Mouse (Mus musculus) gastrocnemius, postnatal 36 days (tissue): ENCODE measurements around the gene Bcl7c. TPM values are rescaled to one million over a fixed set of nuclear protein-coding genes. Genes with fewer than 3 reads are reported as not detected.
"Not testable (repeated sequence)": the region's sequence is repeated elsewhere in the genome, so short reads cannot be mapped to it uniquely, and the experiment has no call there.

Experiments used
- DNase-seq, 2 experiments: peaks; one replicate each; pipeline ENCODE4 v3.0.0; 2022
- intact Hi-C: fragments of 180-260 bp; cut with DNase I; formaldehyde crosslinking; loops from one replicate; pipeline ENCODE4 v1.15.1; 2025
- total RNA-seq, 2 experiments: library from RNA; stranded (reverse); gene quantifications; 2 replicates each; pipeline ENCODE4 v1.2.3; 2021

Gene Bcl7c
- total RNA-seq, 2 experiments from 2014 or later, result 33.7 to 35.3 TPM

DNA sequence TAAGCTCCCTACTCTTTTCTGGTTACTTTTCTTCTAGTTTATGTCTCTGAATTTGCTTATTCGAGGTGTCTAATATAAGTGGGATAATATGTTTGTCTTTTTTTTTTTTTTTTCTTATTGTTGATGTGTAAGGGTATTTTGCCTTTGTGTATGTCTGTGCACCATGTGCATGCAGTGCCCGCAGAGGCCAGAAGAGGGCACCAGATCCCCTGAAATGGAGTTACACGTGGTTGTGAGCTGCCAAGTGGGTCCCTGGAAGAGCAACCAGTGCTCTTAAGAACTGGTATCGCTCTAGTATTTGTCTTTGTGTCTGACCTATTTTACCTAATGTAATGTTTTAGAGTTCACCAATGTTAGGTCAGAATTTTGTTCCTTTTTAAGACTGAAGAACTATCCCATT, 51.8 kb downstream of the Bcl7c start:
- intact Hi-C loops, result no loop called here

GRCm38 (mm10) chr7:127654318-127654717, 54.4 kb downstream of the Bcl7c start:
- intact Hi-C loops, result no loop called here
- no peak for DNase-seq

More for the DNA sequence above, 51.8 kb downstream of the Bcl7c start:
- DNase-seq, result peak; percentile 41 to 59

DNA sequence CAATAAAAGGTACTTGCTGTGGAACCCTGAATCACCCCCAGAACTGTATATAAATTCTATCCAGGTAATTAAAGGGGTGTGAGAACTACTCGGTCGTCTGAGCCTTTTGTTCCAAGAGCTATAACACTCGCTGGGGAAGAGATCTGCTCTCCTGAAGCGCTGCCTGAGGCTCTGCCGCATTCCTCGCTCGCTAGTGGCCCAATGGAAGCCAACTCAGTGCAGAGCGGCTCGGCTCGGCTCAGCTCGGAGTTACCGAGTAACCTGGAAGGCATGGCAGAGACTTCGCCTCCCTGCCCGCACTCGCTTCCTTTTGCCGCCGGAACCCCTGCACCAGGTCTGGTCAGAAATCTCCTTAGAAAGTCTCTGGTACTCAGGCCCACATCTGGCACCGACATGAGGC, 56.7 kb downstream of the Bcl7c start:
- intact Hi-C loops, result no loop called here

DNA sequence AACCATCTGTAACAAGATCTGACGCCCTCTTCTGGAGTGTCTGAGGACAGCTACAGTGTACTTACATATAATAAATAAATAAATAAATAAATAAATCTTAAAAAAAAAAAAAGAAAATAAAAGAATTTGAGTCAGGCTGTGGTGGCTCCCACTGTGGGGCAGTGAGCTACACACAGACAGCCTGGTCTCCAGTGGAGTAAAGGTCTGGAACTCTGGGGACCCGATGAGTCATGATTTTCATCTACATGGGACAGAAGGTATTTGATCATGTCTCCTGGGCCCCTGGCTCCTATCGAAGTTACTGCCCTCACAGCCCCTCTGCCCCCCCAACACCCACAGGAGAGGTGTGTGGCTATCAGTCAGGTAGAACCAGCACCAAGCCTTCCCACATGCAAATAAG, 57.1 kb downstream of the Bcl7c start:
- intact Hi-C loops, result no loop called here
- DNase-seq, result no peak

More for the DNA sequence above, 56.7 kb downstream of the Bcl7c start:
- no peak for DNase-seq

DNA sequence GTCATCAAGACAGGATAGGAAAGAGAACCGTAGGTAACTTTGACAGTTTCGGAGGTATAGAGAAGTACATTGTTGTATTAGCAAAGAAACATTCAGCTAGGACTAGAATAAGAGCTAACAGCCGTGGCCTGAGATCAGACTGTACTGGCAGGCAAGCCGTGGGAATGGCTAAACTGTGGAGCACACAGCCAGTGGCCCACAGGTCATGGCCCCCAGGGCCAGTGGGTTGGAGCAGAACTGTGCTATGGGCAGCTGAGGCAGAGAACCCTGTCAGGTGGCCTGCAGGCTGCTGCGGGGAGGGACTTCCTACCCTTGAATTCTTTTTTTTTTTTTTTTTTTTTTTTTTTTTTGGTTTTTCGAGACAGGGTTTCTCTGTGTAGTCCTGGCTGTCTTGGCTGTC, 59.5 kb downstream of the Bcl7c start:
- intact Hi-C loops, result no loop called here
- no peak for DNase-seq

GRCm38 (mm10) chr7:127648516-127649201, 60.1 kb downstream of the Bcl7c start:
- intact Hi-C loops, result no loop called here

DNA sequence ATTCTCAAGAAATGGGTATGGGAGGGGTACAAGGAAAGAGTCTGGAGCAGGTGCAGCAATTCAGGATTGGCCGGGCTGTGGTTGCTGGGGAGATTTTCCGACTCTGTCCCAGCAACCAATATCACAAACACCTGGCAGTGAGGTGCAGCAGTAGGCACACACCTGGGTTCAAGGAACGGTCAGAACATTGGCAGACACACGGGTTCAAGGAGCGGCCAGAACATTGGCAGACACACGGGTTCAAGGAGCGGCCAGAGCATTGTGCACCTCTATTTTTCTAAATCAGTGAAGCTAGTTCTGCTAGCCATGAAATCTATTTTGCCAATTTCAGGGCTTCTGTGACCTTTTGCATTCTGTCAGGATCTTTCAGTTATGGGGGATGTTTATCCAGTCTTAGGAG, 61.2 kb downstream of the Bcl7c start:
- DNase-seq, intact Hi-C loops: not testable (repeated sequence)

More at GRCm38 (mm10) chr7:127648516-127649201, 60.1 kb downstream of the Bcl7c start:
- no peak for DNase-seq

DNA sequence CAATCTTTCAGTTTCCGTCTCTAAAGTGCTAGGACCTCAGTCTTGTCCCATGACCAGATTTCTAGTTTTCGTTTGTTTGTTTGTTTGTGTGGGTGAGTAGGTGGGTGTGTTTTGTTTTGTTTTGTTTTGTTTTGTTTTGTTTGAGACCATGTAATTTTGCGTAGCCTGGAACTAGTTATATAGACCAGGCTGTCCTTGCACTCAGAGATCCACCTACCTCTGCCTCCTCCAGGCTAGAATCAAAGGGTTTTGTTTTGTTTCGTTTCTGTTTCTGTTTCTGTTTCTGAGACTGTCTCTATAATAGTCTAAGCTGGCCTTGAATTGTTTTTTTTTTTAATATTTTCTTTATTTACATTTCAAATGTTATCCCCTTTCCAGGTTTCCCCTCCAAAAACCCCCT, 62.4 kb downstream of the Bcl7c start:
- no peak for DNase-seq
- intact Hi-C loops, result no loop called here

GRCm38 (mm10) chr7:127642254-127642653, 66.5 kb downstream of the Bcl7c start:
- intact Hi-C loops, result no loop called here
- no peak for DNase-seq

DNA sequence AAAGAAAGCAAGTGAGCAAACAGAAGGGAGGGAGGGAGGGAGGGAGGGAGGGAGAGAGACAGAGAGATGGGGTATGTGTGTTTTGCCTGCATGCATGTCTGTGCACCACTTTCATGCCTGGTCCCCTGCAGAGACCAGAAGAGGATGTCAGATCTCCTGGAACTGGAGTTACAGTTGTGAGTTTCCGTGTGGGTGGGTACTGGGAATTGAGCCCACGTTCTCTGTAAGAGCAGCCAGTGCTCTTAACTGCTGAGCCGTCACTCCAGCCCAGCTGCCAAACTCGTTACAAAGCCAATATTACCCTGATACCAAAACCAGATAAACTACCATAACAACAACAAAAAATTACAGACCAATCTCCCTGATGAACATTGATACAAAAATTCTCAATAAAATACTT, 67.5 kb downstream of the Bcl7c start:
- peak in 1 of 2 experiments; percentile 13 for DNase-seq

DNA sequence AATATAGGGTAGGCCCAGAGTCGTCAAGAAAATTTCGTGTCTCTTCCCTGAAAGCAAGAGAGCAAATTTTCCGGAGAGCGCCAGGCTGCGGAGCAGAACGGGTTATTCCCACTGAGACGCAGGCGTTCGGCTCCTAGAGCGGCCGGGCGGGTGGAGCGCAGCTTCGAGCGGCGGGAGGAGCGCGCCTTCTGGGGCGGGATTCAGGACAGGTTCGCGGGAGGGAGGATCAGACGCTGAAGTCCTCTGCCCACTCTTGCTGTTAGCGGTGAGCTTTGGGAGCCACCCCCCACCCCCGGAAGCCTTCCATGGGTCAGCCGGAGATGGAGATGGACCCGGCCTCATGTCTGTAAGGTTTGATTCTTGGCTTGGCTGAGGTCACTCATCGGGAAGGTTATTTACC, 71.8 kb downstream of the Bcl7c start:
- peak; percentile 56 to 67 for DNase-seq
- intact Hi-C loops, result loop anchor here (1.0 kb wide), 1 partner anchor 23 kb away; no protein-coding TSS in a partner anchor

More for the DNA sequence above, 67.5 kb downstream of the Bcl7c start:
- intact Hi-C loops, result no loop called here

DNA sequence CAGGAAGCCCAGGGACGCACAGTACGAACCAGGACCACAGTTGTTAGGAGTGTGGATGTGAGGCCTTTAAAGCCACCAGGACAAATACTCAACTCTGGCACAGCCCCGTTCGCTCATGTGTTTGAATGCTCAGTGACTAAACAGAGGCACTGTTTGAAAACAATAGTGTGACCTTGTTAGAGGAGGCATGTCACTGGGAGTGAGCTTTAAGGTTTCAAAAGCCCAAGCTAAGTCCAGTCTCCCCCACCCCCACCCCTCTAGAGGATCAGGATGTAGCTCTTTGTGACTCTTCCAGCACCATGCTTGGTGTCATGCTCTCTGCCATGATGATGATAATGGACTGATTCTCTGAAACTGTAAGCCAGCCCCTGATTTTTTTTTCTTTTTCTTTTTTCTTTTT, 77.3 kb downstream of the Bcl7c start:
- intact Hi-C loops, result no loop called here
- DNase-seq, result no peak

GRCm38 (mm10) chr7:127628646-127629045, 80.1 kb downstream of the Bcl7c start:
- intact Hi-C loops, result no loop called here
- DNase-seq, result no peak

GRCm38 (mm10) chr7:127626471-127626870, 82.3 kb downstream of the Bcl7c start:
- intact Hi-C loops, result no loop called here
- DNase-seq, result no peak

- intact Hi-C loops, result no loop called here
- no peak for DNase-seq
Measured at GRCm38 (mm10) chr7:127626039-127626438, 82.7 kb downstream of the Bcl7c start.

DNA sequence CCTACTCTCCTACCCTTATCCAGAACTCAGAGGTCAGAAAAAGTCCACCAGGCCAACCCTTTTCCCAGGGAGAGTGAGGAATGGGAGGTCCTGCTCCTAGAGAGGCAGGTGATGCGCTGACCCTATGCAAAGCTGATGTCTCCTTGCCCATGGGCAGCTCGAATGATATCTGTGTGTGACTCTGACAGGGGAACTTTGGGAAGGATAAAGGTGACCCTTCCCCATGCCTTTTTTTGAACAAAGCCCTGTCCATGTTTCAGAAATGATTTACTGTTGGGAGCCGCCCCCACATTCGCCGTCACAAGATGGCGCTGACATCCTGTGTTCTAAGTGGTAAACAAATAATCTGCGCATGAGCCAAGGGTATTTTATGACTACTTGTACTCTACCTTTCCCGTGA, 90.3 kb downstream of the Bcl7c start:
- intact Hi-C loops, DNase-seq: not testable (repeated sequence)

- no peak for DNase-seq
- intact Hi-C loops, result no loop called here
Measured at GRCm38 (mm10) chr7:127617962-127618361, 90.8 kb downstream of the Bcl7c start.

GRCm38 (mm10) chr7:127616881-127617280, 91.9 kb downstream of the Bcl7c start:
- no peak for DNase-seq
- intact Hi-C loops, result no loop called here

DNA sequence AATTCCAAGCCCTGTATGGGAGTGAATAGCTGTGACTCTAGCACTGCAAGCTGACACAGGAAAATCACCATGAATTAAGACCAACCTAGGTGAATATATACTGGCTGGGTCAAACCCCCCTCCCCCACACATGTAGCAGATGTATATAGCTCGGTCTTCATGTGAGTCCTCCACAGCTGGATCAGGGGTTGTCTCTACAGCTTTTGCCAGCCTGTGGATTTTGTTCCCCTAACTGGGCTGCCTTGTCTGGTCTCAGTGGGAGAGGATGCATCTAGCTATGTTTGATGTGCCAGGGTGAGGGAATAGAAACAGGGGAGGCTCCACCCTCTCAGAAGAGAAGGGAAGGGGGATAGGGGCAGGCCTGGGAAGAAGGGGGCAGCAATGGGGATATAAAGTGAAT, 92.4 kb downstream of the Bcl7c start:
- no peak for DNase-seq
- intact Hi-C loops, result no loop called here

DNA sequence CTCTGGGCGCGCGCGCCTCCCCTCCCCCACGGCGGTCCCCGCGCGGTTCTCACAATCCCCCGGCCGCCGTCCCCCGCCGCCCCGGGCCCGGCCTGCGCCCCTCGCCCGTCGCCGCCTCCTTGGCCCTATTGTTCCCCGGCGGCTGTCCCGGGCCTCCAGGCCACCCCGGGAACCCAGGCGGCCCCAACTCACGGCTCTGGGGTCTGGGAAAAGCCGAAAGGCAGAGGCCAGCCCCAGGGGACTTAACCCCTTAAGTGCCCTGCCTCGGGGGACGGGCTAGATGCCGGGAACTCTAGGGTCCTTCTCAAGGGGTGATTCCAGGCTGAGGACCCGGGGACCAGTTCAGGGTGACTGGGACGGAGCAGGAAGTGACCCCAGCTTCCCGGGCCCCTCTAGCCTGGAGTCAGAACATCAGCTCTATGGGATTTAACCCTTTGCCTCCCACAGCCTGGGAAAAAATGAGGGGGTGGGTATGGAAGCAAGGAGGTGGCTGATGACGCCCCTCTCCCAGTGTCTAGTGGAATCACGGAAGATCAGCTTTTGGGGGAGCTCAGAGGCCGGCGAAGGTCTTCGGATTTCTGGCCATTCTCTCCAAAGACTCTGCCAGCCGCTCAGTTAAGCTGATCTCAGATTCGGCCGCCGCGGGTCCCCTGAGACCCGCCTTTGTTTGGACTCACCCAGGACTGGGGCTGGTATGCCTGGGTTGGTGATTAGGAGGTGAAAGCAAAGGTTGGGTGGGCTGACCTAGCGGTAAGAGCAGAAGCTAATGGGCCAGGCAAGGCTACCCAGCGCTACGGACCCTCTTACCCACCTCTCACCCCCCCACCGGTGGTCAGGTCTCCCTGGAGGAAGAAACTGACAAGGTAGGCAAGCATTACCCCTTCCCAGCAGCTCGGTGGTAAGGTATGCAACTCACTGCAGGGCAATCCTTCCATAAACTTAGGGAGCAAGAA, 93.6 kb downstream of the Bcl7c start, which contains the start of gene Zfp629:
Gene Zfp629, minus strand, starts transcription at position 907 of the 953 bp plus-strand sequence.
- intact Hi-C loops, result loop anchor here (1.0 kb wide), 1 partner anchor 22 kb away; no protein-coding TSS in a partner anchor

DNA sequence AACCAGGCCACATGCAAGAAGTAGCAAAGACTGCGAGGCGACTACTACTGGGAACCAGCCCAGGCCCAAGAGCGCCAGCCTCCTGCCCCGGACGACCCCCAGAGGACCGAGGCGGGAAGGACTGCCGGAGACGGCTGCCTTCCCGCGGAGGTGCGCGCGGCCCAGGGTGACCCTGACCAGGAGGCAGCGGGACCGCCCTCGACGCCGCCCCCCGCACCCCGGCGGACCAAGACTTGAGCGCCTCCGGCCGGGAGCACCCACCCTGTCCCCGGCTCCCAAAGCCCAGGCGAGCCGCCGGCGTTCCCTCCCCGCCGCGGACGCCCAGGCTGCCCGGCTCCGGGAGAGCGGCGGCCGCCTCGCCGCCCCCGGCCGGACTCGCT, 94.2 kb downstream of the Bcl7c start:
- intact Hi-C loops, result loop anchor here (1.0 kb wide), 1 partner anchor 23 kb away; no protein-coding TSS in a partner anchor
- peak in 1 of 2 experiments; percentile 41 for DNase-seq

More for the DNA sequence above, 93.6 kb downstream of the Bcl7c start, which contains the start of gene Zfp629:
- peak; percentile 60 to 71 for DNase-seq
